ENCODE assay signal across 19 mouse cellular contexts in genomic region chr7:75744528-75744927, GRCm38 (mm10).
A peak's percentile ranks its signal among the peaks of the same experiment; 100 is the strongest.
DNase-seq lines count a peak whose midpoint lies in the region; ATAC-seq and TF ChIP-seq lines count a peak whose summit lies in the region.
"Had no signal": no experiment of that assay in that cellular context is flagged by ENCODE, and none has a peak within 500 bp of the region (broad histone marks: within the 10 kb centered on the region; RNA-seq: fewer than 3 reads in every experiment).

No protein-coding gene starts in this region.

- H3K4me3 ChIP-seq in gastrocnemius, adult 2 months, result no peak overlapping the region
- H3K4me3 ChIP-seq in heart, embryonic 12.5 days, result no peak overlapping the region
- H3K4me3 ChIP-seq: embryonic facial prominence, embryonic 10.5 days; forebrain, embryonic 15.5 days; left cerebral cortex, adult 2 months; liver, embryonic 15.5 days; neural tube, embryonic 15.5 days had no signal

- no peak overlapping the region for H3K9ac ChIP-seq in heart, embryonic 12.5 days
- H3K9ac ChIP-seq: forebrain, embryonic 15.5 days; hindbrain, embryonic 14.5 days; liver, embryonic 15.5 days; neural tube, embryonic 15.5 days had no signal

- H3K27ac ChIP-seq in gastrocnemius, adult 2 months, result peak overlapping the region; percentile 43
- H3K27ac ChIP-seq in heart, embryonic 12.5 days (ENCODE audit: poor library complexity, severe bottlenecking), result peak overlapping the region; percentile 72
- H3K27ac ChIP-seq: embryonic facial prominence, embryonic 10.5 days; forebrain, embryonic 15.5 days; hindbrain, embryonic 14.5 days; left cerebral cortex, adult 2 months; liver, embryonic 15.5 days; neural tube, embryonic 15.5 days had no signal

- H3K4me2 ChIP-seq in heart, embryonic 12.5 days, result no peak overlapping the region
- H3K4me2 ChIP-seq: forebrain, embryonic 15.5 days; hindbrain, embryonic 14.5 days; liver, embryonic 15.5 days; neural tube, embryonic 15.5 days had no signal

- H3K27me3 ChIP-seq in heart, embryonic 12.5 days (replicated peaks), result no peaks in the 10 kb centered on the region
- H3K27me3 ChIP-seq: forebrain, embryonic 15.5 days; liver, embryonic 15.5 days; neural tube, embryonic 15.5 days had no signal

- no peak for ATAC-seq in heart, embryonic 12.5 days (ENCODE audit: insufficient number of reproducible peaks, low FRiP score)
- ATAC-seq in monocyte, adult 5-6 weeks (replicated peaks; ENCODE audit: insufficient number of reproducible peaks, low FRiP score, low TSS enrichment, poor library complexity, severe bottlenecking), result 0 out of 2 replicates have a peak, but pooled peaks have one; percentile 27
- ATAC-seq: forebrain, embryonic 15.5 days had no signal

- intact Hi-C loops in gastrocnemius, adult 2 months (cut with DNase I), result no loop called here

- peak; percentile 52 for DNase-seq in gastrocnemius, adult 2 months
- no peak for DNase-seq in gastrocnemius, postnatal 10 days
- no peak for DNase-seq in heart, postnatal 4 days
- peak; percentile 25 for DNase-seq in R1 (ENCODE audit: low read depth, low spot score)
- no peak for DNase-seq in layer of hippocampus, adult 9-11 months
- DNase-seq: cerebellum, adult 11-12 months; cerebellum, postnatal 10 days; gastrocnemius, postnatal 25 days; kidney, adult 2 months; liver; lung, postnatal 4 days had no signal

- no peak for TF ChIP-seq CTCF in gastrocnemius, adult 2 months (IDR thresholded peaks at IDR 0.05)

- H3K36me3 ChIP-seq in heart, embryonic 12.5 days, result peaks cover 74% of the 10 kb centered on the region

- H3K9me3 ChIP-seq in heart, embryonic 12.5 days (replicated peaks), result no peaks in the 10 kb centered on the region
- H3K9me3 ChIP-seq: embryonic facial prominence, embryonic 10.5 days; forebrain, embryonic 15.5 days; liver, embryonic 15.5 days; neural tube, embryonic 15.5 days had no signal

- peaks cover 27% of the 10 kb centered on the region for H3K4me1 ChIP-seq in heart, embryonic 12.5 days (replicated peaks)
- H3K4me1 ChIP-seq: embryonic facial prominence, embryonic 10.5 days; forebrain, embryonic 15.5 days; neural tube, embryonic 15.5 days had no signal

- WGBS in heart, embryonic 12.5 days, result 68% methylated on average over 2 of the region's 2 CpGs

Comparison
In these comparisons a context has a peak if more than half of its experiments do, and no peak if none do; other contexts are left out.
1. DNase-seq: peak in gastrocnemius, adult 2 months (single experiment) and R1 (single experiment); none in gastrocnemius, postnatal 10 days (single experiment), heart, postnatal 4 days (single experiment) and layer of hippocampus, adult 9-11 months (single experiment).